Mouse (Mus musculus): ENCODE data around the gene Rasgrp3.

DNA sequence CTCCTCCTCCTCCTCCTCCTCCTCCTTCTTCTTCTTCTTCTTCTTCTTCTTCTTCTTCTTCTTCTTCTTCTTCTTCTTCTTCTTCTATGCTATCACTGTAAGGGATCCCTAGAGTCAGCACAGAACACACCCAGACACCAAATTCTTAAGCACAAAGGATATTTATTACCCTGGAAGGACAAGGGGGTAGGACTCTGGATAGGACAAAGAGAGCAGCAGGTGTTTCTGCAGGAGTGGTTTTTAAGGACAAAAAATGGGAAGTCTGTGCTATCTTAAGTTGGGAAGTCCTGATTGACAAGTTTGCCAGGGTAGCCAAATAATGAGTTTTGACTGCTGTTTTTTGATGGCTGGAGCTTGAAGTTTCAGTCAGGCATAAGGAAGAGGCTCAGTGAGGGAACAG, 17.9 kb downstream of the Rasgrp3 start:
- no peak for TF ChIP-seq ZNF384 (IDR thresholded peaks at IDR 0.05; ENCODE audit: low read depth, low read length)
- TF ChIP-seq MAFK (IDR thresholded peaks at IDR 0.05; ENCODE audit: insufficient read depth, low read depth, low read length): no peak
